Mouse (Mus musculus) cerebellum, adult 2 months (tissue): ENCODE data around the gene Klhdc8b. TPM values are rescaled to one million over a fixed set of nuclear protein-coding genes. Genes with fewer than 3 reads are reported as not detected.

Experiments used
- DNase-seq, 2 experiments: peaks; one replicate each; pipeline ENCODE4 v3.0.0; 2021
- H3K27ac ChIP-seq: fragments of 200-500 bp; 2 replicates; pipeline ENCODE4 v1.5.1; 2012; ENCODE audit warnings: low read length, control low read depth, inconsistent platforms; ENCODE audit not compliant: insufficient read depth
- H3K27me3 ChIP-seq: fragments of 200-500 bp; 2 replicates; pipeline ENCODE4 v1.6.1; 2012; ENCODE audit warnings: inconsistent platforms, mild to moderate bottlenecking, low read length, moderate library complexity; ENCODE audit not compliant: control insufficient read depth, insufficient read depth
- H3K4me1 ChIP-seq: fragments of 200-500 bp; 2 replicates; pipeline ENCODE4 v1.6.1; 2011; ENCODE audit warnings: low read length; ENCODE audit not compliant: control insufficient read depth, insufficient read depth
- H3K4me3 ChIP-seq: fragments of 200-500 bp; replicated peaks from 2 replicates; pipeline ENCODE3; 2011; ENCODE audit warnings: mild to moderate bottlenecking, low read depth, low read length, control low read depth; ENCODE audit not compliant: insufficient read depth
- CTCF ChIP-seq: fragments of 200-500 bp; IDR thresholded peaks from 2 replicates; pipeline ENCODE4 v1.5.1; 2011; ENCODE audit warnings: low read depth, mild to moderate bottlenecking, control low read depth, low read length, moderate library complexity, borderline replicate concordance; ENCODE audit not compliant: insufficient read depth
- POLR2A ChIP-seq: fragments of 200-500 bp; IDR thresholded peaks from 2 replicates; pipeline ENCODE4 v1.6.1; 2011; ENCODE audit warnings: low read length, control low read depth, borderline replicate concordance; ENCODE audit not compliant: insufficient read depth
- WGBS: fragments of 180-500 bp; shearing (Covaris S2); methylation state at CpG from one replicate; pipeline ENCODE4 v1.1.7; 2018; 5-methylcytosine and 5-hydroxymethylcytosine counted together
- polyA plus RNA-seq: library from polyadenylated mRNA; depleted of rRNA; stranded (reverse); fragments of >200 nt; gene quantifications from 2 replicates; pipeline ENCODE4 v1.2.3, GENCODE M21; 2012

Klhdc8b gene
- polyA plus RNA-seq, 1 experiment, result 36.2 TPM

DNA sequence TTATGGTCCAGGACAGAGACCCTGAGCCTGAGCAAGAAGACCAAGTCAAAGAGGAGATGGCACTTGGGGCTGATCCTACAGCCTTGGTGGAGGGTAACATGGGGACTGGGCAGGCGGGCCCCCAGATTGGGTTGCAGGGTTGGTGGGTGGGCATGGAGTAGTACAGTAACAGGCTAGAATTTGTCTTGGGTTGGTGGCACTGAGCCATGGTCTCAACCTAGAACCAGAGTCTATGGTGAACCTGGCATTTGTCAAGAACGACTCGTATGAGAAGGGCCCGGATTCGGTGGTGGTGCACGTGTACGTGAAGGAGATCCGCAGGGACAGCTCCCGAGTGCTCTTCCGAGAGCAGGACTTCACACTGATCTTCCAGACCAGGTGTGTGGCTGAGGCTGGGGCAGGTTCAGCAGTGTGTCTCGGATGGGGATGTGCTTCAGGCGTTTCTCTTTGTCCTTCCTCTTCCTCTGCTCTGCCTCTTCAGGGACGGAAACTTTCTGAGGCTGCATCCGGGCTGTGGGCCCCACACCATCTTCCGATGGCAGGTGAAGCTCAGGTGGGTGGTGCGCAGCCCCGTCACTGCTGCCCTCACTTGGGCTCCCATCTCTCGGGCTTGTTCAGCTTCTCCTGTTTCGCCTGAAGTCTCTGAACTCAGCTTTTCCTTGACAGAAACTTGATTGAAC lies 32.9 kb upstream of the Klhdc8b start:
- H3K27ac ChIP-seq, result no peak overlapping the region
- TF ChIP-seq CTCF, result no peak
- no peak for TF ChIP-seq POLR2A
- WGBS, result 94% methylated on average over 19 of the region's 19 CpGs
- peaks cover 13% of the 10 kb centered on the region for H3K4me1 ChIP-seq
- no peaks in the 10 kb centered on the region for H3K27me3 ChIP-seq
- no peak for DNase-seq
- H3K4me3 ChIP-seq, result no peak overlapping the region

DNA sequence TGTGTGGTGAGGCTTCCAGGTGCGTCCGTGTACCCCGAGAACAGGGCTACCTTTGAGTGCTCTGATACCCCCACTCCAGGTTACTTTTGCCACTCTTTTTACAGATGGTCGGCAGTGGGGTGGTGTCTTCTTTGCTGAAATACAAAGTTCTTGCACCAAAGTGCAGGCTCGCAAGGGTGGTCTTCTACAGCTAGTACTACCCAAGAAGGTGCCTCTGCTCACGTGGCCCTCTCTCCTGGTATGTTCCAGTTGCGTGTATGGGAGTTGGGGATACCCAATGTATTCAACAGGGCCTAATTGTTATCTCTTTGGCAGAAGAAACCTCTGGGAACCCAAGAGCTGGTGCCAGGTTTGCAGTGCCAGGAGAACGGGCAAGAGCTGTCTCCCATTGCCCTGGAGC lies 31.9 kb upstream of the Klhdc8b start:
- no peak overlapping the region for H3K4me3 ChIP-seq
- no peak overlapping the region for H3K27ac ChIP-seq
- WGBS, result 91% methylated on average over 8 of the region's 8 CpGs
- H3K27me3 ChIP-seq, result no peaks in the 10 kb centered on the region
- H3K4me1 ChIP-seq, result peaks cover 16% of the 10 kb centered on the region
- no peak for TF ChIP-seq POLR2A
- no peak for TF ChIP-seq CTCF
- DNase-seq, result no peak

DNA sequence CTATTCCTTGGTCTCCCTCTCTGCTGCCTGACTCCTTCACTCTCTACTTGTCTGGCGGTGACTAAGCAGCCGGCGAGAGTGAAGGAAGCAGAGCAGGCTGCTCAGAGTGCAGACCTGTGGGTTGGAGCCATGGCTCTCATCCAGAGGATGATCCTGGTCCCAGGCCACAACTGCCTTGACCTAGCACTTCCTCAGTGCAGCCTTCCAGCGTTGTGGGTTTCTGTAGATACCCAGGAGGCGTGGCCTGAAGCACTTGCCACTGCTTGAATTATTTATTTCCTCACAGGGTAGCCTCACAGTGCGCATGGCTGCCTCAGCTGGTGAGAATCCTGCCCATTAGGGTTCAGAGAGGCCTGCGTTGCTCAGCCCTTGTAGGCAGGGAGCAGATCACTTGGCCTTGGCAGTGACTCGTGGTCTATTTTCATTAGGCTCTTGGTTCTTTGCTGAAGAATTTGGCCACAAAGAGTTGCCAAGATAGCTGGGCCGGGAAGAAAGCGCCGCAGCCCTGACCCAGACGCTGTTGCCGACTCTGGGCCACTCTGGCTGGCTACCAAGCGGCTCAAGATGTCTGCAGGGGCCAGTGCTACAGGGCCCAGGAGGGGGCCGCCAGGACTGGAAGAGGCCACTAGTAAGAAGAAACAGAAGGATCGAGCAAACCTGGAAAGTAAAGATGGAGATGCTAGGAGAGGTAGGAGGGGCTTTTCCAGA lies 30.8 kb upstream of the Klhdc8b start:
- DNase-seq, result peak in 1 of 2 experiments; percentile 34
- Histone ChIP-seq H3K4me3 (peak overlapping the region; percentile 77), H3K27ac (no peak overlapping the region), H3K27me3 (no peaks in the 10 kb centered on the region), H3K4me1 (peaks cover 16% of the 10 kb centered on the region)
- TF ChIP-seq CTCF, result no peak
- 27% methylated on average over 16 of the region's 16 CpGs for WGBS

DNA sequence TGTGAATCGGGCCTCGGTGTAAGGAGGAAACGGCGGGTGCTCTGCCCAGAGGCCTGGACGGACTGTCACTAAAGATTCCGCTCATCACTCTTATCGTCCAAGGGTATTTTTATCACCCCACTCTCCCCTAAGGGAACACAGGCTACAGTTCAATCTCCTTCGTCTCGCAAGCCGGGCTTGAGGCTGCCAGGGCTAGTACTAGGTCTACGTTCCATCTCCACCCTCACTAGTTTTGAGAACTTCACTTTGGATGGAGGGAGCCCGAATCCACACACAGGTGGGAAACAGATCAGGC lies 29.9 kb upstream of the Klhdc8b start:
- TF ChIP-seq POLR2A (no peak), CTCF (no peak)
- Histone ChIP-seq H3K27ac (peak overlapping the region; percentile 91), H3K4me1 (peaks cover 16% of the 10 kb centered on the region), H3K4me3 (peak overlapping the region; percentile 77), H3K27me3 (no peaks in the 10 kb centered on the region)
- 4% methylated on average over 12 of the region's 12 CpGs for WGBS
- no peak for DNase-seq

DNA sequence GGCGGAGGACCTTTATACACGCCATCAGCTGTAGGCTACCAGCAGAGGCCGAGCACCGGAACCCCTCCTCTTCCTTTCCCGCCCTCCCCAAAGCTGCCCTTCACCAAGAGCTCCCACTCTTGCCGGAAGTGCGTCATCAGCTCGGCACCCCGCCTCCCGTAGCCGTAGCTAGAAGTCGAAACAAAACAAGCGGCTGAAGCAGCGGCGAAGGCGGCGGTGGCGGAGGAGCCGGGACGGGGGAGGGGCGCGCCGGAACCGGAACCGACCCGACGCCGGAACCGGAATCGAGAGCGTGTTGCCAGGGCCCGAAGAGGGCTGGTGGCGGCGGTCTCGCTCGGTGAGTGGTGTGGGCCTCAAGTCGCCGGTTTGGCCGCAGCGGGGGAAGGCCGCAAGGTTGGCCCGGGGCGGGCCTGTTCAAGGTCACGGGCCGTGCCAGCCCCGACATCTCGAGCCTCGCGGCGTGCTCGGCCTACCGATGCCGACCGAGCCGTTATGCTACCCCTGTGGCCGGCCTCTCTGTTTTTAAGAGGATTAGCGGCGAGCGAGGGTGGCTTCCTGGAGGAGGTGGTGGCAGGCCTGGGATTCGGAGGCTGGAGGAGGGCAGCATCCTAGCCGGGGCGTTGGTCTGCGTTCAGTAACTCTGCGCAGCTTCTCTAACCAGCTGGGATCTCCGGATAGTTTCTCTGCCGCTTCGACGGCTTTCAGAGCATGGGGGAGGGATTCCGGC lies 29.3 kb upstream of the Klhdc8b start, which contains the start of gene Usp19:
TSS of gene Usp19 (plus strand) at position 44 of the 727 bp plus-strand sequence.
- no peaks in the 10 kb centered on the region for H3K27me3 ChIP-seq
- under 1% methylated on average over 69 of the region's 69 CpGs for WGBS
- peak within 1 kb of the TSS; percentile 91 for H3K27ac ChIP-seq
- DNase-seq, result peak; percentile 96 to 98
- no peak for TF ChIP-seq CTCF
- TF ChIP-seq POLR2A, result peak; percentile 81; the same call in 1 of the 2 replicates
- peaks cover 16% of the 10 kb centered on the region for H3K4me1 ChIP-seq
- H3K4me3 ChIP-seq, result peak within 1 kb of the TSS; percentile 77

DNA sequence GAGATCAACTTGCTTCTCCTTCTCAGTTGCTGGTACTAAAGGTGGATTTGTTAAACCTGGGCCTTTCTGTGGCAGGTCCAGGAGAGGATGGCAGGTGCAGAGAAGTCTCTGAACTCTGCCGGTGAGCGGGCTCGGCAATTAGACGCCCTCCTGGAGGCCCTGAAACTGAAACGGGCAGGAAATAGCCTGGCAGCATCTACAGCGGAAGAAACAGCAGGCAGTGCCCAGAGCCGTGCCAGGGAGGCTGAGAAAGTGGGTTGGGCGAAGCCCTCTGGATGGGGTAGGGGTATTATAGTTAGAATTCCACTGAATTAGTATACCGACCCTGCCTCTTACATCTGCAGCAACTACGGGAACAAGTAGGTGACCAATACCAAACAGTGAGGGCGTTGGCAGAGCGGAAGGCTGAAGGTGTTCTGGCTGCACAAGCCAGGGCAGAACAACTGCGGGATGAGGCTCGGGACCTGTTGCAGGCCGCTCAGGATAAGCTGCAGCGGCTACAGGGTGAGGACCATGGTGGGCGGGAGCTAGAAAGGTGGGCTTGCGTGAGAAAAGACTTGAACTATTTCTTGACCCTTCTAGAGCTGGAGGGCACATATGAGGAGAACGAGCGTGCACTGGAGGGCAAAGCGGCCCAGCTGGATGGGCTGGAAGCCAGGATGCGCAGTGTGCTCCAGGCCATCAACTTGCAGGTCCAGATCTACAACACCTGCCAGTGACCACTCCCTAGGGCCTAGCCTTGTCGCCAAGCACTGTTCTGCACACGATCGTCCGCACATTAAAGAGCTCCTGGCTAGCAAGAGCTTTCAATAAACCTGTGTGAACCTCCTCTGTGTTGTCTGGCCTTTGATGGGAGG lies 28.5 kb upstream of the Klhdc8b start:
- 24% methylated on average over 26 of the region's 26 CpGs for WGBS
- peak in 1 of 2 experiments; percentile 37 for DNase-seq
- peaks cover 16% of the 10 kb centered on the region for H3K4me1 ChIP-seq
- no peak for TF ChIP-seq POLR2A
- no peak for TF ChIP-seq CTCF
- H3K4me3 ChIP-seq, result peak overlapping the region; percentile 77
- H3K27me3 ChIP-seq, result no peaks in the 10 kb centered on the region
- peak overlapping the region; percentile 88 for H3K27ac ChIP-seq

DNA sequence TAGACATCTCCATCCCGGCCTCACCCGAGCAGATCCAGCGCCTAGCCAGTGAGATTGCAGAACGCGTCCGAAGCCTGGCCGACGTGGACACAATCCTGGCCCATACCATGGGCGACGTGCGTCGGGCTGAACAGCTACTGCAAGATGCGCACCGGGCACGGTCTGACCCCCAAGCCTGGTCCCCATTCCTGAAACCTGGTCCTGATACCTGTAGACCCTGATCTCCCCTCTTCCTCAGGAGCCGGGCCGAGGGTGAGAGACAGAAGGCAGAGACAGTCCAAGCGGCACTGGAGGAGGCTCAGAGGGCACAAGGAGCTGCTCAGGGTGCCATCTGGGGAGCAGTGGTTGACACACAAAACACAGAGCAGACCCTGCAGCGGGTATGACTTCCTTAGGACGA lies 27.8 kb upstream of the Klhdc8b start:
- no peak overlapping the region for H3K4me3 ChIP-seq
- no peaks in the 10 kb centered on the region for H3K27me3 ChIP-seq
- H3K4me1 ChIP-seq, result peaks cover 16% of the 10 kb centered on the region
- peak overlapping the region; percentile 88; the same call in 1 of the 2 replicates for H3K27ac ChIP-seq
- TF ChIP-seq POLR2A (no peak), CTCF (no peak)
- 93% methylated on average over 20 of the region's 20 CpGs for WGBS
- DNase-seq, result no peak
